Mouse (Mus musculus) myocyte (in vitro differentiated cells): ENCODE measurements around the gene Tmem181a.
"Not testable (repeated sequence)": the region's sequence is repeated elsewhere in the genome, so short reads cannot be mapped to it uniquely, and the experiment has no call there.

ENCODE experiments used
- MYOG ChIP-seq, 3 experiments: IDR thresholded peaks; one replicate each; pipeline ENCODE4 v1.6.1; 2011; ENCODE audit warnings: control low read depth in 2 of 3, low read depth in 2 of 3, mild to moderate bottlenecking in 2 of 3; ENCODE audit not compliant: insufficient read length in 2 of 3, control insufficient read depth in 1 of 3, insufficient read depth in 1 of 3
- POLR2A ChIP-seq: IDR thresholded peaks from one replicate; pipeline ENCODE4 v1.6.1; 2011; ENCODE audit warnings: low read depth, mild to moderate bottlenecking, control low read depth, moderate library complexity; ENCODE audit not compliant: insufficient read length
- POLR2AphosphoS2 ChIP-seq: IDR thresholded peaks from one replicate; pipeline ENCODE4 v1.6.1; 2011; ENCODE audit warnings: low read depth, control low read depth; ENCODE audit not compliant: insufficient read length
- TCF12 ChIP-seq: IDR thresholded peaks from one replicate; pipeline ENCODE4 v1.6.1; 2011; ENCODE audit warnings: mild to moderate bottlenecking, control low read depth; ENCODE audit not compliant: poor library complexity, insufficient read depth, severe bottlenecking
- USF1 ChIP-seq: IDR thresholded peaks from one replicate; pipeline ENCODE4 v1.6.1; 2011; ENCODE audit warnings: low read depth, mild to moderate bottlenecking, control low read depth, moderate library complexity

DNA sequence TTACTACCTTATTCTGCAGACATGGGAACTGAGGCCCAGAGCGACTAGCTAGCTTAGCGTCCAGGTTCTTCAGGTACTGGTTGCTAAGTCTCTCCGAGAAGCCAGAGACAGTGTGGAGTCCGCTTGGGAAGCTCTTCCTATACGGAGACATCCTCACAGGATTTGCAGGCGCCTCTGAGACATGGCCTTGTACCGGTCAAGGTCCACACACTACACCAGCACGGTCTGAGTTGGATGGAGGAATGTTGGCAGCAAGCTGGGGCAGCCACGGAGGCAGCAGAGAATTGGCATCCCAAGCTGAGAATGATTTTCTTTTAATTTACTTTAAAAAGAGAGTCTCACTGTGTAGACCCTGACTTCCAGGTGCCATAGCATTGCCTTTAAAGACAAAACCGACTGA, 26.5 kb downstream of the Tmem181a start:
- TF ChIP-seq POLR2A; TCF12; POLR2AphosphoS2; USF1; MYOG (IDR thresholded peaks at IDR 0.05; ENCODE audit: control insufficient read depth in 1 of 3, insufficient read depth in 1 of 3, insufficient read length in 2 of 3, low read depth in 2 of 3): not testable (repeated sequence)
